In the genomic region with DNA sequence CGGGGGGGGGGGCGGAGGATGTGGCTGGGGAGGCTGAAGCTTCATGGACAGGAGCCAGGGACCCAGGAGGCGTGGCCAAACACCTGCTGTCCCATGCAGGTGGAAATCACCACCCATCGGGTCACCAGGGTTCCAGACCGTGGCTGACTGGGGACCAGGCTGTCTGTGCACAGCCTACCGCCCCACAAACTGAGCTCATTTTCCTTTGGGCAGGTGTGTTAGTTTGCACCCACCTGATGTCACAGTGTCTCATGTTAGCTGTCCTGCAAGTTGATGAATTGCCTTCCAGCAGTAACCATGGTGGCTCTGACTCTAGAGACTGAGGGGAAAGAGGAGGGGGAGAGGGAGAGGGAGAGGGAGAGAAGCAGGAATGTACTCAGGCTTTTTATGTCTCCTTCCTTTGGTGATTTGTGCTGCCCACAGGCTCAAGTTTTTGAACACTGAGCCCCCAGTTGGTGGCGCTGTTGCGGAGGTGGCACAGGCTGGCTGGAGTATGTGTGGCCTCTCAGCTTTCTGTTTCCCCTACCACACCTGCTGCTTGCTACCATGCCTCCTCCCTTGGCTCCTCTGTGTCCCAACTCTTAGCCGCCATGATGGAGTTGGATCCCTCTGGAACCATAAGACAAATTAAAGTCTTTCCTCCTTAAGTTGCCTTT, we compare ENCODE assay signal across 9 mouse cellular contexts.
DNase-seq lines count a peak whose midpoint lies in the region; ATAC-seq lines count a peak whose summit lies in the region.
"Had no signal": no experiment of that assay in that cellular context is flagged by ENCODE, and none has a peak within 500 bp of the region (broad histone marks: within the 10 kb centered on the region; RNA-seq: fewer than 3 reads in every experiment).

No protein-coding gene starts in this region.

- no peaks in the 10 kb centered on the region for H3K4me1 ChIP-seq in hindbrain, embryonic 11.5 days (replicated peaks; ENCODE audit: control insufficient read depth, insufficient read depth, low read length)
- H3K4me1 ChIP-seq in hindbrain, embryonic 10.5 days (replicated peaks), result 0 out of 2 replicates have a peak, but pooled peaks cover 2% of the 10 kb centered on the region
- H3K4me1 ChIP-seq in heart, embryonic 15.5 days (replicated peaks), result no peaks in the 10 kb centered on the region
- H3K4me1 ChIP-seq in forebrain, embryonic 13.5 days, result peaks cover 2% of the 10 kb centered on the region; the same call in 1 of the 2 replicates
- H3K4me1 ChIP-seq: limb, embryonic 13.5 days had no signal

- peak; percentile 46 for DNase-seq in hindbrain, embryonic 11.5 days (ENCODE audit: low spot score)
- DNase-seq in hindbrain, embryonic 10.5 days (ENCODE audit: low spot score), result no peak
- peak; percentile 8 for DNase-seq in 416B (ENCODE audit: low read depth)
- peak; percentile 20 for DNase-seq in T-cell, adult 2 months (ENCODE audit: low spot score)
- DNase-seq in naive thymus-derived CD4-positive, alpha-beta T cell, adult 2 months (ENCODE audit: low read depth), result peak; percentile 48
- DNase-seq in cerebellum, adult 9-11 months, result no peak

- H3K27ac ChIP-seq in hindbrain, embryonic 11.5 days (ENCODE audit: low read depth, low read length), result no peak overlapping the region
- no peak overlapping the region for H3K27ac ChIP-seq in hindbrain, embryonic 10.5 days
- no peak overlapping the region; the same call in 1 of the 2 replicates for H3K27ac ChIP-seq in heart, embryonic 15.5 days
- no peak overlapping the region for H3K27ac ChIP-seq in forebrain, embryonic 13.5 days
- H3K27ac ChIP-seq: limb, embryonic 13.5 days had no signal

- 60% methylated on average over 7 of the region's 9 CpGs for WGBS in hindbrain, embryonic 11.5 days
- WGBS in hindbrain, embryonic 10.5 days, result 49% methylated on average over 8 of the region's 9 CpGs
- WGBS in heart, embryonic 15.5 days, result 39% methylated on average over 7 of the region's 9 CpGs
- WGBS in forebrain, embryonic 13.5 days, result 60% methylated on average over 7 of the region's 9 CpGs

- no peaks in the 10 kb centered on the region for H3K27me3 ChIP-seq in hindbrain, embryonic 11.5 days (ENCODE audit: control insufficient read depth, insufficient read depth, low read length)
- no peaks in the 10 kb centered on the region for H3K27me3 ChIP-seq in hindbrain, embryonic 10.5 days (ENCODE audit: insufficient read depth, poor library complexity, severe bottlenecking)
- no peaks in the 10 kb centered on the region for H3K27me3 ChIP-seq in heart, embryonic 15.5 days
- no peaks in the 10 kb centered on the region for H3K27me3 ChIP-seq in forebrain, embryonic 13.5 days
- H3K27me3 ChIP-seq: limb, embryonic 13.5 days had no signal

- no peaks in the 10 kb centered on the region for H3K9me3 ChIP-seq in hindbrain, embryonic 11.5 days (ENCODE audit: control insufficient read depth, low read length)
- no peaks in the 10 kb centered on the region for H3K9me3 ChIP-seq in hindbrain, embryonic 10.5 days
- no peaks in the 10 kb centered on the region for H3K9me3 ChIP-seq in heart, embryonic 15.5 days (replicated peaks)
- H3K9me3 ChIP-seq in forebrain, embryonic 13.5 days (replicated peaks), result no peaks in the 10 kb centered on the region
- H3K9me3 ChIP-seq: limb, embryonic 13.5 days had no signal

- no peak overlapping the region for H3K9ac ChIP-seq in hindbrain, embryonic 11.5 days (ENCODE audit: low read depth, low read length)
- H3K9ac ChIP-seq in heart, embryonic 15.5 days, result no peak overlapping the region
- H3K9ac ChIP-seq in forebrain, embryonic 13.5 days, result no peak overlapping the region
- H3K9ac ChIP-seq: limb, embryonic 13.5 days had no signal

- ATAC-seq in hindbrain, embryonic 11.5 days (ENCODE audit: low FRiP score), result peak; percentile 22; the same call in 1 of the 2 replicates
- ATAC-seq in heart, embryonic 15.5 days (replicated peaks; ENCODE audit: insufficient number of reproducible peaks, insufficient read depth, low FRiP score, low read depth), result no peak
- no peak for ATAC-seq in forebrain, embryonic 13.5 days

- H3K36me3 ChIP-seq in hindbrain, embryonic 11.5 days (ENCODE audit: control insufficient read depth, insufficient read depth, low read length), result no peaks in the 10 kb centered on the region
- no peaks in the 10 kb centered on the region for H3K36me3 ChIP-seq in hindbrain, embryonic 10.5 days
- no peaks in the 10 kb centered on the region for H3K36me3 ChIP-seq in heart, embryonic 15.5 days
- no peaks in the 10 kb centered on the region for H3K36me3 ChIP-seq in forebrain, embryonic 13.5 days (ENCODE audit: poor library complexity, severe bottlenecking)
- H3K36me3 ChIP-seq: limb, embryonic 13.5 days had no signal

- no peak overlapping the region for H3K4me3 ChIP-seq in hindbrain, embryonic 11.5 days (ENCODE audit: low read depth, low read length)
- no peak overlapping the region for H3K4me3 ChIP-seq in hindbrain, embryonic 10.5 days
- H3K4me3 ChIP-seq in heart, embryonic 15.5 days, result 0 out of 2 replicates have a peak overlapping the region, but pooled peaks have one; percentile 8
- no peak overlapping the region for H3K4me3 ChIP-seq in forebrain, embryonic 13.5 days
- H3K4me3 ChIP-seq: limb, embryonic 13.5 days had no signal

- H3K4me2 ChIP-seq in hindbrain, embryonic 11.5 days (replicated peaks; ENCODE audit: low read depth, low read length), result no peak overlapping the region
- H3K4me2 ChIP-seq in heart, embryonic 15.5 days, result no peak overlapping the region
- no peak overlapping the region for H3K4me2 ChIP-seq in forebrain, embryonic 13.5 days
- H3K4me2 ChIP-seq: limb, embryonic 13.5 days had no signal

Comparison
In these comparisons a context has a peak if more than half of its experiments do, and no peak if none do; other contexts are left out.
1. DNase-seq: peak in hindbrain, embryonic 11.5 days (single experiment), 416B (single experiment), T-cell, adult 2 months (single experiment) and naive thymus-derived CD4-positive, alpha-beta T cell, adult 2 months (single experiment); none in hindbrain, embryonic 10.5 days (single experiment) and cerebellum, adult 9-11 months (single experiment).